Mouse (Mus musculus) heart, postnatal 0 days (tissue): Measurements from ENCODE around the gene Kctd18.
"Not testable (repeated sequence)": the region's sequence is repeated elsewhere in the genome, so short reads cannot be mapped to it uniquely, and the experiment has no call there.

Experiments used
- CTCF ChIP-seq: IDR thresholded peaks from 2 replicates; pipeline ENCODE4 v1.5.1; 2016; ENCODE audit warnings: antibody characterized with exemption, control low read depth, low read depth
- EP300 ChIP-seq: IDR thresholded peaks from 2 replicates; pipeline ENCODE4 v1.6.1; 2016; ENCODE audit warnings: antibody characterized with exemption, low read depth

- TF ChIP-seq CTCF, EP300: not testable (repeated sequence)
Measured at GRCm38 (mm10) chr1:58037306-58037705, 18.6 kb upstream of the Kctd18 start.
